Mouse (Mus musculus) liver, postnatal 0 days (tissue): ENCODE data around the gene Usp42. TPM values are rescaled to one million over a fixed set of nuclear protein-coding genes. Genes with fewer than 3 reads are reported as not detected.
A peak's percentile ranks its signal among the peaks of the same experiment; 100 is the strongest.

Experiments used
- ATAC-seq: fragments of 200-750 bp; cut with Nextera tagmentation; 2 replicates; pipeline ENCODE4 v1.8.0; 2017; ENCODE audit warnings: mild to moderate bottlenecking, moderate library complexity
- DNase-seq: peaks from one replicate; pipeline ENCODE4 v3.0.0-alpha.2; 2016
- H3K27ac ChIP-seq: fragments of 300-500 bp; sonication (generic); 2 replicates; pipeline ENCODE4 v1.5.1; 2014; ENCODE audit warnings: antibody characterized with exemption, moderate library complexity, mild to moderate bottlenecking, low read depth
- H3K27me3 ChIP-seq: fragments of 300-500 bp; sonication (generic); 2 replicates; pipeline ENCODE4 v1.6.1; 2014; ENCODE audit warnings: low read length, control low read depth, mixed read lengths; ENCODE audit not compliant: insufficient read depth
- H3K36me3 ChIP-seq: fragments of 300-500 bp; sonication (generic); replicated peaks from 2 replicates; pipeline ENCODE4 v1.6.1; 2014; ENCODE audit warnings: mild to moderate bottlenecking, control low read depth, low read length, moderate library complexity, mixed read lengths; ENCODE audit not compliant: insufficient read depth
- H3K4me1 ChIP-seq: fragments of 300-500 bp; sonication (generic); 2 replicates; pipeline ENCODE4 v1.6.1; 2014; ENCODE audit warnings: antibody characterized with exemption, mild to moderate bottlenecking, control low read depth; ENCODE audit not compliant: insufficient read depth
- H3K4me2 ChIP-seq: fragments of 300-500 bp; sonication (generic); 2 replicates; pipeline ENCODE4 v1.6.1; 2014; ENCODE audit warnings: low read depth, mild to moderate bottlenecking, low read length, moderate library complexity, mixed read lengths
- H3K4me3 ChIP-seq: fragments of 300-500 bp; sonication (generic); 2 replicates; pipeline ENCODE4 v1.5.1; 2014; ENCODE audit warnings: low read depth, low read length
- H3K9ac ChIP-seq: fragments of 300-500 bp; sonication (generic); replicated peaks from 2 replicates; pipeline ENCODE4 v1.6.1; 2014; ENCODE audit warnings: mild to moderate bottlenecking, moderate library complexity
- H3K9me3 ChIP-seq: fragments of 300-500 bp; sonication (generic); 2 replicates; pipeline ENCODE4 v1.6.1; 2016; ENCODE audit warnings: mild to moderate bottlenecking, control low read depth, low read length, mixed read lengths
- CTCF ChIP-seq: sonication (generic); IDR thresholded peaks from 2 replicates; pipeline ENCODE4 v1.5.1; 2016; ENCODE audit warnings: antibody characterized with exemption, low read depth
- EP300 ChIP-seq: IDR thresholded peaks from 2 replicates; pipeline ENCODE4 v1.6.1; 2016; ENCODE audit warnings: antibody characterized with exemption, low read depth, mild to moderate bottlenecking
- WGBS: fragments of 180-500 bp; shearing (Covaris S2); extraction: QIAGEN DNeasy Blood & Tissue Kit; methylation state at CpG from one replicate; pipeline ENCODE4 v1.1.7; 2014; ENCODE audit not compliant: insufficient replicate concordance; 5-methylcytosine and 5-hydroxymethylcytosine counted together
- polyA plus RNA-seq: library from polyadenylated mRNA; unstranded; fragments of >200 nt; fragmentation: Nextera tagmentation; extraction: Ambion mirVana; gene quantifications from 2 replicates; pipeline ENCODE4 v1.2.1, GENCODE M21; 2015

The Usp42 gene
- polyA plus RNA-seq, 1 experiment from 2014 or later = 2.7 TPM

- no peaks in the 10 kb centered on the region for H3K9me3 ChIP-seq
- WGBS = 0% methylated on average over 48 of the region's 82 CpGs
- H3K27ac ChIP-seq = peak overlapping the region; percentile 95
- H3K4me1 ChIP-seq = peaks cover 16% of the 10 kb centered on the region
- TF ChIP-seq CTCF (no peak), EP300 (no peak)
- H3K4me2 ChIP-seq = peak overlapping the region; percentile 97
- H3K36me3 ChIP-seq = peaks cover 9% of the 10 kb centered on the region
- peak overlapping the region; percentile 86 for H3K4me3 ChIP-seq
- peak overlapping the region; percentile 96 for H3K9ac ChIP-seq
- peak; percentile 35 for ATAC-seq
- peak; percentile 60 for DNase-seq
- no peaks in the 10 kb centered on the region for H3K27me3 ChIP-seq
Measured at GRCm38 (mm10) chr5:143731483-143732112, 482 bp downstream of the Usp42 start.

- Histone ChIP-seq H3K36me3 (peaks cover 13% of the 10 kb centered on the region), H3K4me3 (peak overlapping the region; percentile 86), H3K27me3 (no peaks in the 10 kb centered on the region), H3K4me1 (peaks cover 16% of the 10 kb centered on the region), H3K9ac (peak overlapping the region; percentile 96; the same call in 1 of the 2 replicates), H3K27ac (peak overlapping the region; percentile 95; the same call in 1 of the 2 replicates), H3K4me2 (peak overlapping the region; percentile 97), H3K9me3 (no peaks in the 10 kb centered on the region)
- ATAC-seq (no peak), DNase-seq (no peak)
- TF ChIP-seq EP300 (no peak), CTCF (no peak)
- WGBS = 8% methylated on average over 6 of the region's 6 CpGs
Measured at GRCm38 (mm10) chr5:143730915-143731314, 1.2 kb downstream of the Usp42 start.

- Histone ChIP-seq H3K9me3 (no peaks in the 10 kb centered on the region), H3K9ac (no peak overlapping the region), H3K4me3 (no peak overlapping the region), H3K27me3 (no peaks in the 10 kb centered on the region), H3K36me3 (peaks cover 79% of the 10 kb centered on the region), H3K4me1 (no peaks in the 10 kb centered on the region), H3K4me2 (no peak overlapping the region), H3K27ac (no peak overlapping the region)
- TF ChIP-seq CTCF = no peak
- TF ChIP-seq EP300 = no peak
- 87% methylated on average over 7 of the region's 7 CpGs for WGBS
- ATAC-seq (no peak), DNase-seq (no peak)
Measured at GRCm38 (mm10) chr5:143721962-143722361, 10.1 kb downstream of the Usp42 start.

- Histone ChIP-seq H3K9me3 (no peaks in the 10 kb centered on the region), H3K36me3 (peaks cover 84% of the 10 kb centered on the region), H3K9ac (no peak overlapping the region), H3K27ac (no peak overlapping the region), H3K4me1 (no peaks in the 10 kb centered on the region), H3K4me3 (no peak overlapping the region), H3K4me2 (no peak overlapping the region), H3K27me3 (no peaks in the 10 kb centered on the region)
- ATAC-seq (0 out of 2 replicates have a peak, but pooled peaks have one; percentile 28), DNase-seq (no peak)
- TF ChIP-seq EP300 (no peak), CTCF (no peak)
- WGBS = 78% methylated on average over 14 of the region's 14 CpGs
Measured at GRCm38 (mm10) chr5:143712011-143712800, 19.9 kb downstream of the Usp42 start.

- Histone ChIP-seq H3K36me3 (peaks cover 84% of the 10 kb centered on the region), H3K27ac (no peak overlapping the region)
- ATAC-seq = peak; percentile 70
Measured at GRCm38 (mm10) chr5:143711326-143711725, 20.8 kb downstream of the Usp42 start.

GRCm38 (mm10) chr5:143706822-143707200, 25.3 kb downstream of the Usp42 start:
- H3K9ac ChIP-seq = no peak overlapping the region
- peaks cover 71% of the 10 kb centered on the region for H3K36me3 ChIP-seq
- TF ChIP-seq EP300 (no peak), CTCF (no peak)
- ATAC-seq = no peak
- no peak overlapping the region for H3K4me3 ChIP-seq
- H3K9me3 ChIP-seq = no peaks in the 10 kb centered on the region
- H3K4me1 ChIP-seq = no peaks in the 10 kb centered on the region
- DNase-seq = no peak
- no peak overlapping the region for H3K4me2 ChIP-seq
- no peaks in the 10 kb centered on the region for H3K27me3 ChIP-seq
- 84% methylated on average over 7 of the region's 7 CpGs for WGBS
- no peak overlapping the region for H3K27ac ChIP-seq

More at GRCm38 (mm10) chr5:143711326-143711725, 20.8 kb downstream of the Usp42 start:
- TF ChIP-seq CTCF (peak; percentile 96), EP300 (no peak)
- Histone ChIP-seq H3K4me3 (no peak overlapping the region), H3K27me3 (no peaks in the 10 kb centered on the region), H3K4me1 (no peaks in the 10 kb centered on the region), H3K9ac (no peak overlapping the region), H3K4me2 (no peak overlapping the region), H3K9me3 (no peaks in the 10 kb centered on the region)
- WGBS = 27% methylated on average over 7 of the region's 7 CpGs
- DNase-seq = peak; percentile 77
